Mouse (Mus musculus) limb, embryonic 13.5 days (tissue): ENCODE results near the gene Ntm. TPM values are rescaled to one million over a fixed set of nuclear protein-coding genes. Genes with fewer than 3 reads are reported as not detected.

ENCODE experiments used
- ATAC-seq: fragments of 200-750 bp; cut with Nextera tagmentation; 2 replicates; pipeline ENCODE4 v1.8.0; 2017; ENCODE audit warnings: low read depth, moderate number of reproducible peaks, moderate TSS enrichment; ENCODE audit not compliant: low FRiP score
- H3K27ac ChIP-seq: fragments of 300-500 bp; sonication (generic); 2 replicates; pipeline ENCODE4 v1.5.1; 2015; ENCODE audit warnings: inconsistent platforms, mild to moderate bottlenecking, moderate library complexity
- H3K27me3 ChIP-seq: fragments of 300-500 bp; sonication (generic); 2 replicates; pipeline ENCODE4 v1.6.1; 2015; ENCODE audit warnings: mild to moderate bottlenecking, inconsistent platforms
- H3K36me3 ChIP-seq: fragments of 300-500 bp; sonication (generic); 2 replicates; pipeline ENCODE4 v1.6.1; 2015; ENCODE audit warnings: inconsistent platforms, mild to moderate bottlenecking, moderate library complexity
- H3K4me1 ChIP-seq: fragments of 300-500 bp; sonication (generic); 2 replicates; pipeline ENCODE4 v1.6.1; 2015; ENCODE audit warnings: inconsistent platforms
- H3K4me2 ChIP-seq: fragments of 300-500 bp; sonication (generic); replicated peaks from 2 replicates; pipeline ENCODE4 v1.6.1; 2015; ENCODE audit warnings: inconsistent platforms, mild to moderate bottlenecking, moderate library complexity
- H3K4me3 ChIP-seq: fragments of 300-500 bp; sonication (generic); 2 replicates; pipeline ENCODE4 v1.5.1; 2015; ENCODE audit warnings: moderate library complexity, mild to moderate bottlenecking, inconsistent platforms
- H3K9ac ChIP-seq: fragments of 300-500 bp; sonication (generic); 2 replicates; pipeline ENCODE4 v1.6.1; 2015; ENCODE audit warnings: mild to moderate bottlenecking, inconsistent platforms
- H3K9me3 ChIP-seq: fragments of 300-500 bp; sonication (generic); 2 replicates; pipeline ENCODE4 v1.6.1; 2016; ENCODE audit warnings: inconsistent platforms
- WGBS: fragments of 180-500 bp; shearing (Covaris S2); methylation state at CpG from one replicate; pipeline ENCODE4 v1.1.7; 2015; 5-methylcytosine and 5-hydroxymethylcytosine counted together
- polyA plus RNA-seq: library from polyadenylated mRNA; unstranded; fragments of >200 nt; fragmentation: Nextera tagmentation; extraction: Ambion mirVana; gene quantifications from 2 replicates; pipeline ENCODE4 v1.2.1, GENCODE M21; 2015

Gene Ntm
- polyA plus RNA-seq, 1 experiment from 2014 or later = 40.0 TPM

DNA sequence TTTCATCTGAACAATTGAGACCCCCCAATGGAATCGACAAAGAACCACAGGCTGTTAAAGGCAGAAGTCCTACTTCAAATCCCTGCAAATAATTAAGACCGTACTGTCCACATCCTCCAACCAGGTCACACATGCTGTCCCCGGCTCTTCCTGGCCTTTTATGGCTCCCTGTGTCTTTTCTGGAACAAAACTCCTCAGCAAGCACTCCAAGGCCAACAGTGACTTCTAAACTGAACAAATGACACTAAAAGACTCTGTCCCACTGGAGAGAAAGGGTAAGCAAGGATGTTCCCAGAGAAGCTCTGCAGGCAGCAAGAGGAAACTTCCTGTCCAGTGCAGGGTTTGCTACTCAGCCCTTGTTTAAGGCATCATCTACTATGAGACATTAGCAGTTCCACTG is 532.8 kb downstream of the Ntm start:
- no peak for ATAC-seq
- Histone ChIP-seq H3K9ac (no peak overlapping the region), H3K4me3 (no peak overlapping the region), H3K36me3 (no peaks in the 10 kb centered on the region), H3K27ac (no peak overlapping the region), H3K4me2 (no peak overlapping the region), H3K4me1 (peaks cover 28% of the 10 kb centered on the region), H3K9me3 (no peaks in the 10 kb centered on the region), H3K27me3 (peaks cover 62% of the 10 kb centered on the region)
- WGBS = 59% methylated on average over 3 of the region's 3 CpGs

DNA sequence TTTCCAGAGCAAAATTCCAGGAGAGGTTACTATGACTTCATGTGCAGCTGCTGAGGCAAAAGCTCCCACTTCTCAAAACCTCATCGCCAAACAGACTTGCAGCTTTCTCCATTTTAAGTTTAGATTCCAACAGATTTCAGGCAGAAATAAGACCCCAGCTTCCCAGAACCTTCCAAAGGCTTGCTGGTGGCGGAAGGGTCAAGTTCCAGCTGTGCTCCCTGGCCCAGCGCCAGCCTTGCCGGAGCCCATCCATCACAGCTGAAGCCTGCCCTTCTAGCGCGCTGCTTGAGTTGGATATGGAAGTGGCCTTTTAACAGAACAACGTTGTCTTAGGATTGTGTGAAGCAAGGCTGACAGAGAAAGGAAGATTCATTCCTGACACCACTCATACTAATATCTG is 534.6 kb downstream of the Ntm start:
- peaks cover 62% of the 10 kb centered on the region for H3K27me3 ChIP-seq
- no peaks in the 10 kb centered on the region for H3K9me3 ChIP-seq
- no peak overlapping the region for H3K4me2 ChIP-seq
- H3K36me3 ChIP-seq = no peaks in the 10 kb centered on the region
- no peak overlapping the region for H3K9ac ChIP-seq
- no peak overlapping the region for H3K4me3 ChIP-seq
- 11% methylated on average over 7 of the region's 7 CpGs for WGBS
- H3K4me1 ChIP-seq = peaks cover 14% of the 10 kb centered on the region
- peak; percentile 92 for ATAC-seq
- 0 out of 2 replicates have a peak overlapping the region, but pooled peaks have one; percentile 28 for H3K27ac ChIP-seq

- Histone ChIP-seq H3K27ac (no peak overlapping the region), H3K4me3 (no peak overlapping the region), H3K4me2 (no peak overlapping the region), H3K27me3 (peaks cover 50% of the 10 kb centered on the region), H3K9ac (no peak overlapping the region), H3K4me1 (peaks cover 12% of the 10 kb centered on the region), H3K9me3 (no peaks in the 10 kb centered on the region), H3K36me3 (no peaks in the 10 kb centered on the region)
- ATAC-seq = no peak
- WGBS = 93% methylated on average over 2 of the region's 2 CpGs
Observed at GRCm38 (mm10) chr9:29426261-29426660, 536.7 kb downstream of the Ntm start.

- Histone ChIP-seq H3K27me3 (peaks cover 88% of the 10 kb centered on the region), H3K9me3 (no peaks in the 10 kb centered on the region), H3K36me3 (no peaks in the 10 kb centered on the region), H3K4me1 (peaks cover 17% of the 10 kb centered on the region), H3K4me3 (no peak overlapping the region), H3K27ac (no peak overlapping the region), H3K4me2 (no peak overlapping the region), H3K9ac (no peak overlapping the region)
- WGBS = 78% methylated on average over 2 of the region's 2 CpGs
- no peak for ATAC-seq
Observed at GRCm38 (mm10) chr9:29415578-29415977, 547.4 kb downstream of the Ntm start.

- peak overlapping the region; percentile 91 for H3K4me2 ChIP-seq
- no peak overlapping the region for H3K27ac ChIP-seq
- H3K27me3 ChIP-seq = peaks cover 88% of the 10 kb centered on the region
- peaks cover 17% of the 10 kb centered on the region for H3K4me1 ChIP-seq
- WGBS = 71% methylated on average over 4 of the region's 4 CpGs
- H3K9ac ChIP-seq = no peak overlapping the region
- no peaks in the 10 kb centered on the region for H3K36me3 ChIP-seq
- no peaks in the 10 kb centered on the region for H3K9me3 ChIP-seq
- H3K4me3 ChIP-seq = no peak overlapping the region
- no peak for ATAC-seq
Observed at GRCm38 (mm10) chr9:29413126-29413525, 549.8 kb downstream of the Ntm start.

- ATAC-seq = peak; percentile 80
- Histone ChIP-seq H3K4me3 (peak overlapping the region; percentile 57), H3K27ac (peak overlapping the region; percentile 85; the same call in 1 of the 2 replicates), H3K27me3 (peaks cover 88% of the 10 kb centered on the region), H3K9ac (peak overlapping the region; percentile 65), H3K36me3 (no peaks in the 10 kb centered on the region), H3K9me3 (no peaks in the 10 kb centered on the region), H3K4me2 (peak overlapping the region; percentile 91), H3K4me1 (peaks cover 17% of the 10 kb centered on the region)
- WGBS = under 1% methylated on average over 57 of the region's 61 CpGs
Observed at GRCm38 (mm10) chr9:29412181-29412771, 550.7 kb downstream of the Ntm start.

DNA sequence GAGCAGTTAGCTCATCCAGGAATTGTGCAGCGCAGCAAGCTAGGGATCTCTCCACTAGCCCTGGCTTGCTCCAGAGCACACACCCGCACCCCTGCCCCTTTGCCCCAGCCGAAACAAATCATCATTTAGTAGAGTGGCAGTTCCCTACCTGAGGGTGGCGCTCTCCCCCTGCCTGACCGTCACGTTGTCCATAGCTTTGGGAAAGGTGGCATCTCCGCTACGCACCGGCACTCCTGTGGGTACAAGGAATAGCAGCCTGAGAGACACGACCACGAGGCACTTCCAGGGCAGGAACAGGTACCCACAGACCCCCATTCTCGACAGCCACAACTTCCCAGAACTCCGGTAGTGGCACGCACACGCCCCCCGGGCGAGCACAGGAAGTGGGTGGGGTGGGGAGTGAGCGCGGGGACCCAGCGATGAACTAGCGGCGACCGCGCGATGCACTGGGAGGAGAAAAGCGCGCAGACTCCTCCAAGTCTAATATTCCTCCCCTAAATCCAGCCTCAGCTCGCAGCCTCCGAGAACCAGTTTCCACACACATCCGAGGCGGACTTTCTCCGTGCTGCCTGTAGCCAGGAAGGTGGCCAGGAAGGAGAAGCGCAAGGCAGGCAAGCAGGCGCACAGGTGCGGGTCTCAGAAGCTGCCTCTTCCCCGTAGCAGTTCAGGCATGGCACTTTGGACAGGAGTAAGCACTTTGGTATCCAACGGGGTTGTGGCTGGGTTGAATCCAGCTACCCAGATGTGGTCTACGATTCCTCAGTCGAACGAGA is 551.3 kb downstream of the Ntm start:
- peak overlapping the region; percentile 85; the same call in 1 of the 2 replicates for H3K27ac ChIP-seq
- H3K4me2 ChIP-seq = peak overlapping the region; percentile 91
- ATAC-seq = peak; percentile 68
- H3K4me1 ChIP-seq = peaks cover 17% of the 10 kb centered on the region
- 1% methylated on average over 40 of the region's 40 CpGs for WGBS
- peak overlapping the region; percentile 65 for H3K9ac ChIP-seq
- H3K27me3 ChIP-seq = peaks cover 88% of the 10 kb centered on the region
- no peaks in the 10 kb centered on the region for H3K36me3 ChIP-seq
- no peaks in the 10 kb centered on the region for H3K9me3 ChIP-seq
- H3K4me3 ChIP-seq = peak overlapping the region; percentile 57

GRCm38 (mm10) chr9:29410728-29411407 is 552.1 kb downstream of the Ntm start:
- Histone ChIP-seq H3K27ac (peak overlapping the region; percentile 85; the same call in 1 of the 2 replicates), H3K9me3 (no peaks in the 10 kb centered on the region), H3K4me3 (peak overlapping the region; percentile 57), H3K4me2 (peak overlapping the region; percentile 91), H3K4me1 (peaks cover 17% of the 10 kb centered on the region), H3K36me3 (no peaks in the 10 kb centered on the region), H3K27me3 (peaks cover 88% of the 10 kb centered on the region), H3K9ac (peak overlapping the region; percentile 65)
- no peak for ATAC-seq
- 44% methylated on average over 10 of the region's 10 CpGs for WGBS

DNA sequence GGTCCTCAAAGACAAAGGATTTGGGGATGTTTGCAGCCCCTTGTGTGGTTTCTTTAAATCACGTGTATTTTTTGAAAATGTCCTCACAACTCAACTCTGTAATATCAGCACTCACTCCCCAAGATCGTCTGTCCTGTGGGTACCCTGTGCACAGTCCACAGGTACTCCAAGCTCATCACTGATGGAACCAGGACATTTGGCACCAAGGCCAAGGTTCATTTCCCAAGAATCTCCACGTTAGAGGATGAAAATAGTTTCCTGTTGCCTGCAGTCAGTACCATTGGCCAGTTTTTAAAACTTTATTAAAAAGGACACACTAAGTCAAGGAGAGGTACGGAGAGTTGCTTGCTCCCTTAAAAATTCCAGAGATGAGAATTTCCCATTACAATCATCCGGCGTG is 552.7 kb downstream of the Ntm start:
- H3K36me3 ChIP-seq = no peaks in the 10 kb centered on the region
- H3K9ac ChIP-seq = peak overlapping the region; percentile 65; the same call in 1 of the 2 replicates
- no peak overlapping the region for H3K27ac ChIP-seq
- ATAC-seq = no peak
- H3K4me1 ChIP-seq = peaks cover 17% of the 10 kb centered on the region
- 74% methylated on average over 6 of the region's 6 CpGs for WGBS
- H3K4me3 ChIP-seq = peak overlapping the region; percentile 57
- no peaks in the 10 kb centered on the region for H3K9me3 ChIP-seq
- peaks cover 88% of the 10 kb centered on the region for H3K27me3 ChIP-seq
- peak overlapping the region; percentile 91 for H3K4me2 ChIP-seq

GRCm38 (mm10) chr9:29409216-29409907 is 553.6 kb downstream of the Ntm start:
- peaks cover 17% of the 10 kb centered on the region for H3K4me1 ChIP-seq
- H3K27ac ChIP-seq = no peak overlapping the region
- no peak for ATAC-seq
- H3K4me2 ChIP-seq = no peak overlapping the region
- peaks cover 82% of the 10 kb centered on the region for H3K27me3 ChIP-seq
- WGBS = 60% methylated on average over 8 of the region's 8 CpGs
- no peaks in the 10 kb centered on the region for H3K36me3 ChIP-seq
- H3K9me3 ChIP-seq = no peaks in the 10 kb centered on the region
- H3K9ac ChIP-seq = no peak overlapping the region
- H3K4me3 ChIP-seq = no peak overlapping the region

DNA sequence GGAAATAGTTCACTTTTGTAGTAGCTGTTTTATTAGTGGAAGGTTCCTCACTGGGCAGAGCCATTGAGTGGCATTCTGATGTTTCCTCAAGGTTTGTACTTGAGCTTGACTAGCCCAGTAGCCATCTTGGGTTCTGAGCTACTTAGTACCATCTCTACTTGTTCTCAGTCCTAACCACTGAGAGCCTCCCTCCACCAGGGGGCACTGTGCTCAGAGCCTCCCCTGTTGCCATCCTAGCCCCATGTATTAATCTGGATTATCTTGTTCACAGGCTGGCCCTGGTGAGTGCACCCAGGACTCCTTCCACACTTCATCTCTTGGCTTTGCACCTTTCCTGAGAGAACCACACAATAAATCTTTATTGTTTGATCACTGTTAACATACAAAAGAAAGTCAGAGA is 555.0 kb downstream of the Ntm start:
- Histone ChIP-seq H3K9ac (no peak overlapping the region), H3K36me3 (no peaks in the 10 kb centered on the region), H3K4me1 (peaks cover 15% of the 10 kb centered on the region), H3K4me3 (no peak overlapping the region), H3K27ac (no peak overlapping the region), H3K9me3 (no peaks in the 10 kb centered on the region), H3K4me2 (no peak overlapping the region), H3K27me3 (peaks cover 79% of the 10 kb centered on the region)
- no peak for ATAC-seq

GRCm38 (mm10) chr9:29406973-29407372 is 556.0 kb downstream of the Ntm start:
- H3K36me3 ChIP-seq = no peaks in the 10 kb centered on the region
- no peak overlapping the region for H3K4me2 ChIP-seq
- no peak for ATAC-seq
- 90% methylated on average over 2 of the region's 2 CpGs for WGBS
- H3K4me3 ChIP-seq = no peak overlapping the region
- H3K9me3 ChIP-seq = no peaks in the 10 kb centered on the region
- H3K4me1 ChIP-seq = peaks cover 9% of the 10 kb centered on the region
- H3K9ac ChIP-seq = no peak overlapping the region
- no peak overlapping the region for H3K27ac ChIP-seq
- peaks cover 82% of the 10 kb centered on the region for H3K27me3 ChIP-seq
